Mouse (Mus musculus) layer of hippocampus, postnatal 14 days (tissue): ENCODE results near the gene Bcar3. TPM values are rescaled to one million over a fixed set of nuclear protein-coding genes. Genes with fewer than 3 reads are reported as not detected.

ENCODE experiments used
- DNase-seq, 2 experiments: peaks; one replicate each; pipeline ENCODE4 v3.0.0; 2021 to 2022; ENCODE audit warnings: low spot score in 2 of 2, mixed read lengths in 1 of 2
- microRNA-seq, 2 experiments: library from miRNA; unstranded; fragments of <30 nt; microRNA quantifications; one replicate each; pipeline ENCODE4 v1.2.0; 2021
- total RNA-seq, 2 experiments: library from RNA; stranded (reverse); gene quantifications; 2 replicates each; pipeline ENCODE4 v1.2.3; 2021

Gene Bcar3
- total RNA-seq, 2 experiments from 2014 or later = 10.3 to 11.0 TPM

GRCm38 (mm10) chr3:122547469-122547868 is 253.5 kb downstream of the Bcar3 start:
- no peak for DNase-seq

GRCm38 (mm10) chr3:122551174-122551573 is 257.2 kb downstream of the Bcar3 start:
- DNase-seq = no peak

- DNase-seq = no peak
Measured at GRCm38 (mm10) chr3:122557766-122558165, 263.8 kb downstream of the Bcar3 start.

- DNase-seq = no peak
Measured at GRCm38 (mm10) chr3:122565285-122565684, 271.3 kb downstream of the Bcar3 start.

GRCm38 (mm10) chr3:122566112-122566511 is 272.2 kb downstream of the Bcar3 start:
- DNase-seq = no peak

GRCm38 (mm10) chr3:122566549-122566948 is 272.6 kb downstream of the Bcar3 start:
- no peak for DNase-seq

- DNase-seq = peak; percentile 4 to 6
Measured at GRCm38 (mm10) chr3:122573426-122574286, 279.7 kb downstream of the Bcar3 start.

GRCm38 (mm10) chr3:122574921-122575320 is 281.0 kb downstream of the Bcar3 start:
- no peak for DNase-seq

- no peak for DNase-seq
Measured at GRCm38 (mm10) chr3:122577360-122577759, 283.4 kb downstream of the Bcar3 start.

Small RNAs within 50 kb of the gene (microRNA-seq; reads per million reads assigned to microRNA genes)
- gene Mir760 (2,414 to 3,264 reads per million in 2 experiments), gene Mir7657 (0 reads per million in 2 experiments)

Other genes starting within 250 kb of the Bcar3 start
- 1 to 10 TPM; 2.6 to 6.6 TPM for gene Abca4, start 249.7 kb upstream of the Bcar3 start, total RNA-seq
- gene Gclm, start 48.6 kb upstream of the Bcar3 start, total RNA-seq = 10 to 100 TPM; 56.9 to 58.0 TPM
- gene Dnttip2, start 19.7 kb upstream of the Bcar3 start, total RNA-seq = 10 to 100 TPM; 24.3 to 30.0 TPM